Mouse (Mus musculus) testis, adult 2 months (tissue): ENCODE data around the gene Rin3. TPM values are rescaled to one million over a fixed set of nuclear protein-coding genes. Genes with fewer than 3 reads are reported as not detected.

Experiments used
- H3K27ac ChIP-seq: fragments of 200-500 bp; 2 replicates; pipeline ENCODE4 v1.5.1; 2012; ENCODE audit warnings: low read depth, low read length; ENCODE audit not compliant: control insufficient read depth, insufficient read depth
- H3K27me3 ChIP-seq: fragments of 200-500 bp; 2 replicates; pipeline ENCODE4 v1.6.1; 2012; ENCODE audit warnings: mild to moderate bottlenecking, low read length, moderate library complexity; ENCODE audit not compliant: control insufficient read depth, insufficient read depth
- H3K36me3 ChIP-seq: fragments of 200-500 bp; 2 replicates; pipeline ENCODE4 v1.6.1; 2012; ENCODE audit warnings: mild to moderate bottlenecking, low read length; ENCODE audit not compliant: control insufficient read depth, insufficient read depth
- H3K4me1 ChIP-seq: fragments of 200-500 bp; 2 replicates; pipeline ENCODE4 v1.6.1; 2012; ENCODE audit warnings: low read length; ENCODE audit not compliant: control insufficient read depth, insufficient read depth
- H3K4me3 ChIP-seq: fragments of 200-500 bp; 2 replicates; pipeline ENCODE4 v1.5.1; 2012; ENCODE audit warnings: low read depth, mild to moderate bottlenecking, low read length, moderate library complexity, mixed read lengths; ENCODE audit not compliant: control insufficient read depth
- CTCF ChIP-seq: fragments of 200-500 bp; IDR thresholded peaks from 2 replicates; pipeline ENCODE4 v1.5.1; 2012; ENCODE audit warnings: low read depth, mild to moderate bottlenecking, inconsistent platforms, low read length, moderate library complexity; ENCODE audit not compliant: control insufficient read depth, insufficient read depth, insufficient replicate concordance
- POLR2A ChIP-seq: fragments of 200-500 bp; IDR thresholded peaks from 2 replicates; pipeline ENCODE4 v1.6.1; 2012; ENCODE audit warnings: low read depth, mild to moderate bottlenecking, inconsistent platforms, low read length, moderate library complexity; ENCODE audit not compliant: control insufficient read depth
- polyA plus RNA-seq: library from polyadenylated mRNA; depleted of rRNA; stranded (reverse); fragments of >200 nt; gene quantifications from 2 replicates; pipeline ENCODE4 v1.2.3, GENCODE M21; 2012

The Rin3 gene
- polyA plus RNA-seq, 1 experiment: 2.4 TPM

- H3K36me3 ChIP-seq: no peaks in the 10 kb centered on the region
- no peak overlapping the region for H3K27ac ChIP-seq
- H3K27me3 ChIP-seq: no peaks in the 10 kb centered on the region
- H3K4me3 ChIP-seq: no peak overlapping the region
- TF ChIP-seq POLR2A (no peak), CTCF (no peak)
- H3K4me1 ChIP-seq: no peaks in the 10 kb centered on the region
These were observed 41.5 kb downstream of the Rin3 start for GRCm38 (mm10) chr12:102324156-102324885.

- Histone ChIP-seq H3K36me3 (no peaks in the 10 kb centered on the region), H3K27ac (no peak overlapping the region), H3K27me3 (no peaks in the 10 kb centered on the region), H3K4me1 (no peaks in the 10 kb centered on the region), H3K4me3 (no peak overlapping the region)
- TF ChIP-seq POLR2A (no peak), CTCF (no peak)
These were observed 42.0 kb downstream of the Rin3 start for GRCm38 (mm10) chr12:102324886-102325220.

GRCm38 (mm10) chr12:102326753-102327340 is 44.0 kb downstream of the Rin3 start:
- Histone ChIP-seq H3K27ac (no peak overlapping the region), H3K4me1 (no peaks in the 10 kb centered on the region), H3K4me3 (no peak overlapping the region), H3K27me3 (no peaks in the 10 kb centered on the region), H3K36me3 (no peaks in the 10 kb centered on the region)
- TF ChIP-seq POLR2A: no peak
- no peak for TF ChIP-seq CTCF

- Histone ChIP-seq H3K4me1 (no peaks in the 10 kb centered on the region), H3K27me3 (no peaks in the 10 kb centered on the region), H3K36me3 (no peaks in the 10 kb centered on the region), H3K27ac (no peak overlapping the region), H3K4me3 (no peak overlapping the region)
- TF ChIP-seq CTCF: no peak
These were observed 44.7 kb downstream of the Rin3 start for GRCm38 (mm10) chr12:102327525-102327924.

- TF ChIP-seq POLR2A (no peak), CTCF (no peak)
- no peaks in the 10 kb centered on the region for H3K4me1 ChIP-seq
- H3K27ac ChIP-seq: no peak overlapping the region
- no peaks in the 10 kb centered on the region for H3K27me3 ChIP-seq
- no peak overlapping the region for H3K4me3 ChIP-seq
- no peaks in the 10 kb centered on the region for H3K36me3 ChIP-seq
These were observed 45.2 kb downstream of the Rin3 start for GRCm38 (mm10) chr12:102328090-102328489.

GRCm38 (mm10) chr12:102330188-102330587 is 47.3 kb downstream of the Rin3 start:
- Histone ChIP-seq H3K4me1 (no peaks in the 10 kb centered on the region), H3K36me3 (no peaks in the 10 kb centered on the region), H3K27ac (no peak overlapping the region), H3K4me3 (no peak overlapping the region), H3K27me3 (no peaks in the 10 kb centered on the region)
- no peak for TF ChIP-seq POLR2A
- TF ChIP-seq CTCF: no peak

- no peaks in the 10 kb centered on the region for H3K27me3 ChIP-seq
- H3K27ac ChIP-seq: no peak overlapping the region
- no peaks in the 10 kb centered on the region for H3K36me3 ChIP-seq
- TF ChIP-seq CTCF (no peak), POLR2A (no peak)
- H3K4me3 ChIP-seq: no peak overlapping the region
- no peaks in the 10 kb centered on the region for H3K4me1 ChIP-seq
These were observed 47.9 kb downstream of the Rin3 start for GRCm38 (mm10) chr12:102330731-102331130.

- no peaks in the 10 kb centered on the region for H3K36me3 ChIP-seq
- no peak for TF ChIP-seq CTCF
- TF ChIP-seq POLR2A: no peak
- no peak overlapping the region for H3K4me3 ChIP-seq
- no peak overlapping the region for H3K27ac ChIP-seq
- H3K4me1 ChIP-seq: no peaks in the 10 kb centered on the region
- H3K27me3 ChIP-seq: no peaks in the 10 kb centered on the region
These were observed 50.3 kb downstream of the Rin3 start for GRCm38 (mm10) chr12:102333101-102333500.
